Mouse (Mus musculus) brain, embryonic 14.5 days (tissue): Measurements from ENCODE around the gene Gabra4. TPM values are rescaled to one million over a fixed set of nuclear protein-coding genes. Genes with fewer than 3 reads are reported as not detected.
"Not testable (repeated sequence)": the region's sequence is repeated elsewhere in the genome, so short reads cannot be mapped to it uniquely, and the experiment has no call there.

Experiments used
- DNase-seq: peaks from one replicate; pipeline ENCODE4 v3.0.0-alpha.2; 2011; ENCODE audit warnings: low read depth
- CTCF ChIP-seq: fragments of 200-500 bp; IDR thresholded peaks from 2 replicates; pipeline ENCODE4 v1.5.1; 2012; ENCODE audit warnings: inconsistent platforms, mild to moderate bottlenecking, moderate library complexity, borderline replicate concordance; ENCODE audit not compliant: insufficient read depth, insufficient read length; ENCODE audit errors: extremely low read depth
- POLR2A ChIP-seq: fragments of 200-500 bp; IDR thresholded peaks from 2 replicates; pipeline ENCODE4 v1.6.1; 2012; ENCODE audit warnings: mild to moderate bottlenecking, inconsistent platforms, borderline replicate concordance; ENCODE audit not compliant: poor library complexity, insufficient read depth, insufficient read length, severe bottlenecking; ENCODE audit errors: extremely low read depth
- polyA plus RNA-seq: library from polyadenylated mRNA; depleted of rRNA; stranded (reverse); fragments of >200 nt; gene quantifications from 2 replicates; pipeline ENCODE4 v1.2.3, GENCODE M21; 2012; rRNA removed

Gabra4 gene
- polyA plus RNA-seq, 1 experiment: 6.3 TPM

GRCm38 (mm10) chr5:71616734-71617133, 41.4 kb downstream of the Gabra4 start:
- TF ChIP-seq POLR2A (no peak), CTCF (no peak)
- no peak for DNase-seq

- TF ChIP-seq CTCF: no peak
- no peak for DNase-seq
These were observed 43.8 kb downstream of the Gabra4 start for GRCm38 (mm10) chr5:71614311-71614710.

GRCm38 (mm10) chr5:71608735-71609134, 49.4 kb downstream of the Gabra4 start:
- DNase-seq: no peak
- TF ChIP-seq CTCF (no peak), POLR2A (no peak)

- TF ChIP-seq POLR2A: no peak
- no peak for TF ChIP-seq CTCF
- peak; percentile 54 for DNase-seq
These were observed 51.2 kb downstream of the Gabra4 start for GRCm38 (mm10) chr5:71606907-71607306.

GRCm38 (mm10) chr5:71604128-71604690, 53.9 kb downstream of the Gabra4 start:
- no peak for TF ChIP-seq POLR2A
- TF ChIP-seq CTCF: no peak
- DNase-seq: peak; percentile 39

- TF ChIP-seq CTCF (no peak), POLR2A (no peak)
- peak; percentile 39 for DNase-seq
These were observed 62.8 kb downstream of the Gabra4 start for GRCm38 (mm10) chr5:71595321-71595720.

GRCm38 (mm10) chr5:71593745-71594255, 64.3 kb downstream of the Gabra4 start:
- no peak for DNase-seq
- no peak for TF ChIP-seq CTCF
- TF ChIP-seq POLR2A: no peak

GRCm38 (mm10) chr5:71571646-71572237, 86.4 kb downstream of the Gabra4 start:
- TF ChIP-seq POLR2A: no peak
- no peak for TF ChIP-seq CTCF
- DNase-seq: peak; percentile 24

- no peak for DNase-seq
- TF ChIP-seq POLR2A (no peak), CTCF (no peak)
These were observed 110.0 kb downstream of the Gabra4 start, which contains the start of gene Cox7b2 for GRCm38 (mm10) chr5:71548079-71548478. TSS of gene Cox7b2 (minus strand) at chr5:71548205.

- peak; percentile 21 for DNase-seq
- TF ChIP-seq CTCF: peak; percentile 11; the same call in 1 of the 2 replicates
- no peak for TF ChIP-seq POLR2A
These were observed 112.6 kb downstream of the Gabra4 start for GRCm38 (mm10) chr5:71545554-71545953.

- not testable (repeated sequence) for DNase-seq
These were observed 132.6 kb downstream of the Gabra4 start for GRCm38 (mm10) chr5:71525486-71525885.

Other genes starting within 250 kb of the Gabra4 start
- 0.21 and 0.33 TPM in 2 replicates for gene Cox7b2, start 110.1 kb downstream of the Gabra4 start, polyA plus RNA-seq
- gene Gabrb1, start 195 bp downstream of the Gabra4 start, polyA plus RNA-seq: 2.8 and 4.3 TPM in 2 replicates